Mouse (Mus musculus) layer of hippocampus, adult 18-20 months (tissue): ENCODE data around the gene Sept5. TPM values are rescaled to one million over a fixed set of nuclear protein-coding genes. Genes with fewer than 3 reads are reported as not detected.

Source experiments
- DNase-seq, 2 experiments: peaks; one replicate each; pipeline ENCODE4 v3.0.0; 2022; ENCODE audit warnings: low spot score in 2 of 2
- total RNA-seq, 2 experiments: library from RNA; stranded (reverse); gene quantifications; 2 replicates each; pipeline ENCODE4 v1.2.3; 2021

Gene Sept5
- total RNA-seq, 2 experiments from 2014 or later, result 549 to 589 TPM

GRCm38 (mm10) chr16:18617370-18618065 lies 12.2 kb downstream of the Sept5 start:
- DNase-seq, result peak; percentile 83 to 96

- no peak for DNase-seq
Observed at GRCm38 (mm10) chr16:18613301-18613700, 16.5 kb downstream of the Sept5 start.

GRCm38 (mm10) chr16:18611752-18612151 lies 18.0 kb downstream of the Sept5 start:
- DNase-seq, result no peak

GRCm38 (mm10) chr16:18609099-18609498 lies 20.7 kb downstream of the Sept5 start:
- DNase-seq, result no peak

- DNase-seq, result no peak
Observed at GRCm38 (mm10) chr16:18608226-18608625, 21.5 kb downstream of the Sept5 start.

- no peak for DNase-seq
Observed at GRCm38 (mm10) chr16:18605705-18606104, 24.0 kb downstream of the Sept5 start.

- DNase-seq, result no peak
Observed at GRCm38 (mm10) chr16:18604267-18604701, 25.5 kb downstream of the Sept5 start.

GRCm38 (mm10) chr16:18601447-18601846 lies 28.3 kb downstream of the Sept5 start:
- no peak for DNase-seq

GRCm38 (mm10) chr16:18598006-18598405 lies 31.7 kb downstream of the Sept5 start:
- DNase-seq, result no peak

GRCm38 (mm10) chr16:18596255-18596654 lies 33.5 kb downstream of the Sept5 start:
- no peak for DNase-seq

- DNase-seq, result no peak
Observed at GRCm38 (mm10) chr16:18593930-18594329, 35.8 kb downstream of the Sept5 start.

- DNase-seq, result no peak
Observed at GRCm38 (mm10) chr16:18591047-18592018, 38.4 kb downstream of the Sept5 start.

GRCm38 (mm10) chr16:18589804-18590790 lies 39.7 kb downstream of the Sept5 start, which contains the start of gene Tbx1:
Gene Tbx1 (minus strand): TSS chr16:18590671.
- no peak for DNase-seq

GRCm38 (mm10) chr16:18589080-18589621 lies 40.6 kb downstream of the Sept5 start:
- DNase-seq, result no peak

- DNase-seq, result no peak
Observed at GRCm38 (mm10) chr16:18588738-18589055, 41.1 kb downstream of the Sept5 start.

- DNase-seq, result no peak
Observed at GRCm38 (mm10) chr16:18587847-18588737, 41.7 kb downstream of the Sept5 start.

GRCm38 (mm10) chr16:18586906-18587546 lies 42.7 kb downstream of the Sept5 start:
- DNase-seq, result no peak

- DNase-seq, result no peak
Observed at GRCm38 (mm10) chr16:18586076-18586905, 43.5 kb downstream of the Sept5 start.
